Mouse (Mus musculus) heart, postnatal 14 days (tissue): ENCODE results near the gene Chmp6. TPM values are rescaled to one million over a fixed set of nuclear protein-coding genes. Genes with fewer than 3 reads are reported as not detected.

ENCODE experiments used
- DNase-seq, 2 experiments: peaks; one replicate each; pipeline ENCODE4 v3.0.0; 2021 to 2022
- intact Hi-C: fragments of 180-260 bp; cut with DNase I; formaldehyde crosslinking; loops from one replicate; pipeline ENCODE4 v1.15.1; 2025
- long read RNA-seq, 2 experiments: library from polyadenylated mRNA; stranded (forward); transcript quantifications; one replicate each; pipeline ENCODE4 v2.0.0; 2021
- total RNA-seq, 2 experiments: library from RNA; stranded (reverse); gene quantifications; 2 replicates each; pipeline ENCODE4 v1.2.3; 2021

Gene Chmp6
- 10 to 100 TPM; 28.2 to 30.3 TPM for total RNA-seq
- long read RNA-seq, experiment 1, transcript Chmp6-201 (8 exons, 1,557 nt): major isoform, 76 of 84 reads
- long read RNA-seq, experiment 1, partial matches to known transcripts: 3 of 84 reads
- long read RNA-seq, experiment 1, other reads (novel, unspliced or antisense): 5 of 84 reads
- long read RNA-seq, experiment 2, transcript Chmp6-201 (8 exons, 1,557 nt): major isoform, 61 of 64 reads
- long read RNA-seq, experiment 2, partial matches to known transcripts: 1 of 64 reads
- long read RNA-seq, experiment 2, other reads (novel, unspliced or antisense): 2 of 64 reads

DNA sequence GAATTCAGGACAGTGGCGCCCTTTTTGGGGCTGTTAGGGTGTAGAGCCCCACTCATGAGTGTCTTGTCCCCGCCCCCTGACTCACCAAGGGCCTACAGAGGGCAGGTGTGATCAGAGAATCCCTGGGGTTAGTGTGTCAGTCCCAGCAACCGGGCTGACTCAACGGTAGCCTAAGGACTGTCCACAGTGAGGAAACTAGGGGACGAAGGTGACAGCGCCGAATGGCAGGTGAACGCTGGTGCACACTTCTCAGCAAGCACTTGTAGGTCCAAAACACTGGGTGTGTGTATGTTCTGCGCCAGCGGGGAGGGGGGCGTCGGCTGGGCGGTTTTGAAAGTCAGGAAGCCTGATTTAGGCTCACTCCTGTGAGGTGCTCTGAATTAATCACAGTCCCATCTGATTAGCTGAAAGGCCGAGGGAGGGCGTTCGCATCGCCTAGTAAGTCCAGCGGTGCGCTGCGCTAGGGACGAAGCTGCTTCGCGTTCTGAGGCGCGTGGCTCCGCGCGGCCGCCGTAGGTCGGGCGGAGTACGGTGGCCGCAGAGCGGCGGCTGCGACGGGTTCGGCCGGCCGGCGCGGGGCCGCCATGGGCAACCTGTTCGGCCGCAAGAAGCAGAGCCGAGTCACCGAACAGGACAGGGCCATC, at the start of gene Chmp6:
Gene Chmp6, plus strand, starts transcription at position 151 of the 644 bp plus-strand sequence.
- DNase-seq: peak; percentile 94 to 97
- intact Hi-C loops: no loop called here

DNA sequence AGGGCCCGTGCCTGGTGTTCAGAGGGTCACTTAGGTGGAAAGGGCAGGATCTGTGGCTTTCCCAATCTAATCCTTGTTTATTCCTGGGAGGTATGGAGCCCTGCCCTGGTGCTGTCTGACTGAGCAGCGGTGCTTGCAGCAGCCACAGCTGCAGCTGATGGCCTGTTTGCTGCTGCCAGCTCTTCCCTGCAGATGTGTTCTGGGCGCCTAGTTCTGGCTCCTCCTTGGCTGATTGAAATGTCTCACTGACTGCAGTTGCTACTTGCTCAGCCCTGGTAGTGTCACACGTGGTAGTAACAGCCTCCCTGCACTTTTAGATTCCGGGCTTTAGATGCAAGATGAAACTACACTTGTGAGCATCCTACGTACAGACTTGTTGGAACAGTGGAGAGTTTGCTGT, 46.4 kb upstream of the Chmp6 start:
- no peak for DNase-seq
- intact Hi-C loops: no loop called here

DNA sequence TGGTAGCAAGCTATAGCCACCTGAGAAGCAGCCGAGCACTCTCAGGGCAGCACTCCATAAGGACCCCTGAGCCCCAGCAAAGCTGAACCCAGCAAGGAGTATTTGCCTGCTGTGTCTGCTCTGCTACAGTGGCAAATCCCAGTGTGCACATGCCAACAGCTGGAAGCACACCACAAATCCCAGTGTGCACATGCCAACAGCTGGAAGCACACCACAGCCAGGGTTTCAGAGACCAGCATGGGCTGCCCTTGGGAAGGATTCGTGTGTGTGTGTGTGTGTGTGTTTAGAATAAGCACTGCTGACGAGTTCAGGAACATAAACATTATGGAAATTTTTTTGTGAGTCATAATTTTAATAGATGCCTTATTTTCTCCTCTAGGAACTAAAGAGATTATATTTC, 45.1 kb upstream of the Chmp6 start:
- intact Hi-C loops: no loop called here
- no peak for DNase-seq

DNA sequence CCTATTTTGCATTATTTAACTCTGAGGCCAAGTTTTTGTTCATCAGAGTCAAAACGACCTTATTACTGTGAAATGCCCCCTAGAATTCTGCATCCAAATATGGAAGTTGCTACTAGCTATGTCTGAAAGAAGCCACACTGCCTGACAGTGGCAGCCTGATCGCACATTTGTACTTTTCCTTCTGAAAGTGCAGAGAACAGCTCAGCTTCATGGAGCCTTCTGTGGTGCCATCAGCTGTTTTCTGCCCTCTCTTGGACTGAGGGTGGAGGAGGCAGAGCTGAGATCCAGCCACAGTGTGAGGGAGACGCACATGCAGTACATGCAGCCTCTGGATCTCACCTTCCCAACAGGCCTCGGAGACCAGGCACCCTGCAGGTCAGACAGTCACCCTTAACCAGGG, 44.7 kb upstream of the Chmp6 start:
- no peak for DNase-seq
- intact Hi-C loops: no loop called here

DNA sequence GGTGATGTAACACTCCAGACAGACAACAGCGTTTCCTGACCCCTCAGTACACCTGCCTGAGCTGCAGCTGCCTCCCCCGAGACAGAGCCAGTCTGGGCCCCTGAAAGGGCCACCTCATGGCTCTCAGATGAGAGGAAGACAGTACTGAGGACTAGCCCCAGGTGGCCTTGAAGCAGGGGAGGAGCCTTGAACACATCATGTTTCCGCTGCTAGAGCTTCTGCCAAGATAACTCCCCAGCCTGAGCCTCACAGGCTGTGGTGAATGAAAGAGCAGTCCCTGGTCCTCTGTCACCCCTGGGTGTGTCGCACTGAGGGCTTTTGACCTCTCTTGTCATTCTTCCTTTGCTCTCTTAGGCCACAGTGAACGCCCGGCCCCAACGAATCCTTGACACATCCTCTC, 42.1 kb upstream of the Chmp6 start:
- intact Hi-C loops: no loop called here
- no peak for DNase-seq

DNA sequence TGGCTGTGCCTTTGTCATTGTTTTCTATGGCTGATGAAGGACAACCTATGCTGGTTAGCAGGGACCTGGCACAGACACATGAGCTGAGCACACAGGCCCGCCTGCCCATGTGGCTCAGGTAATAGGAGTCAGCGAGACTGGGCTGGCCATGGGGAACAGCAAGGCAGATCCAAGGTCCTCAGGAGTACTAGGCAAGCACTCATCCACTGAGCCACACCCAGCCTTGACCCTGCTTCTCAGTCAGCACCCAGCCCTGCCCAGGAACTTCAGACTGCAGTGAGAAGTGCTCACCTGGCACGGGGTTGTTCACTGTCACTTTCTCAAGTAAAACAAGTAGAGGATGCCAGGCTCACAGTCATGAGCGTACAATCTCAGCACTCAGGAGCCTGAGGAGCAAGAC, 39.6 kb upstream of the Chmp6 start:
- no peak for DNase-seq
- intact Hi-C loops: no loop called here

DNA sequence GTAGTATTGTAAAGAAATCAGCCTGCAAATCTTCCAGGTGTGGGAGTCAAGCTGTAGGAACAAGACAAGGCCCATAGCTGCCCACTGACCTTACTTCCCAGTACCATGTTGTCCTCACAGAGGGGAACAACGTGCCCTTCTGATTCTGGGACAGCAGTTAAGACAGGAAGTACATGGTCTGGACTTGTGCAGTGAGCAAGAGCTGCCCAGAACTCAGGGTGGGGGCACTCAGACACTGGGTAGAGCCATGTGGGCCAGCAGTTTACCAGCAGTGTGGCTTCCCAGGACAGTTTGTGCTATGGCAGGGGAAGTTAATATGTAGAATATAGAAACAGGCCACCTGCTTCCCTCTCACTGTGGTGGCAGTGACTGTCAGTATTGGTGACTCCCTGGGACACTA, 38.4 kb upstream of the Chmp6 start:
- intact Hi-C loops: no loop called here
- no peak for DNase-seq

DNA sequence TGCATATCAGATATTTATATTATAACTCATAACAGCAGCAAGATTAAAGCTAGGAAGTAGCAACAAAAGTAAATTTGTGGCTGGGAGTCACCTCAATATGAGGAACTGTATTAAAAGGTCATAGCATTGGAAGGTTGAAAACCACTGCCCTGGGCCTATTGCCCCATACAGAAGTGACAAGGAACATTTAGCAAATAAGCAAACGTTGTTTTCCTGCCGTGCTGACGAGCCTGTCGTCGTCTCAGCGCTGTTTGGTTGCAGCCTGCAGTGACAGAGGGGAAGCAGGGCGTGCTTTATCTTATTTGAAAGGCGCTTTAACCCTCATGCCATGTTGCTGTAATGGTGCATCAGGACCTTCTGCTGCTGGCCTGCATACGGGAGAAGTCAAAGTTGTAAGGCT, 37.6 kb upstream of the Chmp6 start:
- intact Hi-C loops: no loop called here
- no peak for DNase-seq

DNA sequence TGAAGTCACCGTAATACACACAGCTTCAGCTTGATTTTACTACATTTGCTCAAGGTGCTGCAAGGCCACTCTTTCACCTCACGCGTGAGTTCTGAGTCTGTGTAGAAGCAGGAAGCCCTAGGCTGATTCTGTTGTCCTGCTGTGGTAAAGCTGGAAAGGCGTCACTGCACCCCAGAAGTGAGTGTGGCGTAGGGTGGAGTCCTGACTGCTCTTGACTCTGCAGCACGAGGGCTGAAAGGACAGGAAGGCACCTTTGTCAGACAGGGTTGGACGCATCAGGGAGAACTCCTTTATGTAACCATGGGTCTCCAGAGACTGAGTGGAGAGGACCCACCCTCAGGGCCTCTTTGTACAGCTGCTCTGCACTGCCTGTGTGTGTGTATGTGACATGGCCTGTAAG, 36.1 kb upstream of the Chmp6 start:
- no peak for DNase-seq
- intact Hi-C loops: no loop called here

DNA sequence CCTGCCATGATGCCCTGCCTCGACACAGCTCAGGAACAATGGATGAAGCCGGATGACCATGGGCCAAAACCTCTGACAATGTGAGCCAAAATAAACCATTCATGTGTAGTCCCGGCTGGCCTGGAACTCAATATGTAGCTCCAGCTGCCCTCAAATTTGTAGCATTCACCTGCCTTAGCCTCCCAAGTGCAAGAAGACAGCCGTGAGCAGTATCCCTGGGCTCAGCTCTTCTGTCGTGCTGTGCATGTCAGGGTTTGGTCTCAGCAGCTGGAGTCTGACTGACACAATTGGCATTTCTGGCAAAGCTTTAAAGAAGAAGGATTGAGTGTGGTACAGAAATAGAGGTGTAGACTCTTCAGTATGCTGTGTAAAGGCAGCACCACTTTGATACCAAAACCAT, 33.7 kb upstream of the Chmp6 start:
- intact Hi-C loops: no loop called here
- no peak for DNase-seq

DNA sequence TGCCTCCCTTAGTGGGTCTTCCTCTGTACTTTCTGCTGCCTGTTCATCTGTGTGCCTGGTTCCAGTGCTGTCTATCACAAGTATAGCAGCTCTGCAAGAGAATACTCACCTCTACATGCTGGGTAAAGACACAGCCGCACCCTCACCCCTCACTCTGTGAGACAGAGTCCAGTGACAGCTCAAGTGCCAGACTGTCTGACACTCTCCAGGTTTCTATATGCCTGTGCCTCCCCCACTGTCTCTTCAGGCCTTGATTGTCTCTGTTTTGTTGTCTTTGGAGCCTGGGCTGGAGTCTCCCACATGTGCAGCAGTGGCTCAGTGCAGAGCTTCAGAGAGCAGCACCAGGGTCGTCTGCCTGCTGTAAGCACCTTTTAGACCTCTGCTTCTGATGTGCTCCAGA, 29.6 kb upstream of the Chmp6 start:
- intact Hi-C loops: no loop called here
- DNase-seq: no peak

DNA sequence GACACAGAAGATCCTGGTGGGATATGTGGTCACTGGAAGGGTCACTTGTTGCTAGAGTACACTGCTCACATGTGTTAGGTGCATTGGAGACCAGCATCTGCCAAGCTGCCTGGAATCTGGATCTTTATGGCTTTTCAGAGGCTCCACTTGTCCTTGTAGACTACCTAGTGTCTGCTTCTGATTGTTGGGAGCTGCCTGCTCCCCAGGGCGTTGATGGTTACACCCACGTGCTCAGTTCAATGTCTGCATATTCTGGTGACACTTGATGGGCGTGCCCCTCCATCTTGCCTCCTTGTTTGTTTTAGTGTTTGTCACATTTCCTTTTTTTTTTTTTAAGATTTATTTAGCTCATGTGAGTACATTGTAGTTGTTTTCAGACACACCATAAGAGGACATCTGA, 23.3 kb upstream of the Chmp6 start:
- intact Hi-C loops: no loop called here
- no peak for DNase-seq

DNA sequence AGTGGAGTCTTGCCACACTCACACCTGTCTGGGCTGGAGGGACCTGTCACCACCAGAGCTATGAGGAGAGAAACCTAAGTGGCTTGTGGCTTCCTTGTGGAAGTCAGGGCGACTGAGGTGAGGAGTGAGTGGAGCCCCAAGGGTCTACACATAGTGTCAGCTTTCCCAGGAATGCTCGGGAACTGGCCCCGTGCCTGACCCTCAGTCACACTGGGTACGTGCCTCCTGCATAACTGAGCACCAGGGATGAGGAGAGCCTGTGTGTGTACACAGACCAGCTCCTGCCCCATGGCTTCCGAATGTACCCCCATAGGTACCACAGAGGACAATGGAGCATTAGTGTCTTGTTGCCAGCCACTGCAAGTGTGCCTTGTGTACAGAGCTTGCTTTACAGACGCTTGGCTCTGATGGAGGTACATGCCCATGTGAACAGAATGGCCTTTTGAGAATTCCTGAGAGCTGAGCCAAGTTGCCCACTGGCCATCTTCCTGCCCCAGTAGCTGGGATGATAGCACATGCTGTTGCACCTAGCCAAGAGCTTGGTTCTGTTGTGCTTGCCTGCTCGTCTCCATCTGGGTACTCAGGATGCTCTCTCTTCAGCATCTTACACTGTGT, 21.5 kb upstream of the Chmp6 start:
- intact Hi-C loops: no loop called here
- DNase-seq: no peak

DNA sequence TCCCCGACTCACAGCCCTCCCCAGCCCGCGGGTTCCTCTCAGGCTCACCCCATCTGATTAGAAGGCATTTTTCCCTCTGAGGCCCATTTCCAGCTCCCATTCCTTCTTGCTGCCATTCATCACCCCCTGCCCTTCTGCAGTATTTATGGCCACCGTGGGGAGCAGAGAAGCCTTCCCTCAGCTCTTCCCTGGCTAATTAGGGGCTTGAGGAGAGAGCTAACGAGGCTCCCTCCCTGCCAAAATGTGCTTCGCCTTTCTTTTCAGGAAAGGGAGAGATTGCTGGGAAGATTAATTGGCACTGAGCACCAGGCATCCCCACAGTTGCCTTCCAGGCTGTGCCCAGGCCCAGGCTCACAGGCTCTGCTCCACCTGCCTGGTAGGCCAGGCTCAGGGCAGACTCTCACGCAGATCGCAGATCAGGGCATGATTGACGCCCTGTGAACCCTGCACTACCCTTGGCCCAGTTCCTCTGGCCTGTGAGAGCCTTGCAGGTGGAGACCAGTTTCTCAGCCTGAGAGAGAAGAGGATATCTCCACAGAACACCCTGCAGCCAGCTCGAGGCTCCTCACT, 19.5 kb upstream of the Chmp6 start:
- DNase-seq: no peak
- intact Hi-C loops: no loop called here

DNA sequence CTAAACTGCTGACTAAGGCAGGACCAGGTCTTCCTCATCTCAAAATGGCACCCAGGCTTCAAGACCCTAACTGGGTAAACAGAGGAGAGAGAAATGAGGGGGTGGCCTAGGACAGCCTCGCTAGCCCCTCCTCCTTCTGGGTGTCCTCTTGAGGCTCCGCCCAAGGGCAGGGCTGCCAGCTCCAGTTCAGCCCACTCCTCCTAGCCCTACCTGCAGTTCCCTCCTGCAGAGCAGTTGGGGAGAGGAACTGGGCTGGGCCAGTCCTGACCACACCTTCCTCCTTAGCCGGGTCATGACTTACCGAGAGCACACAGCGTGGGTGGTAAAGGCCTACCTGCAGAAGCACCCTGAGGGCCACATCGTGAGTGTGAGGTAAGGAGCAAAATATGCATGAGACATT, 18.6 kb upstream of the Chmp6 start:
- intact Hi-C loops: no loop called here

DNA sequence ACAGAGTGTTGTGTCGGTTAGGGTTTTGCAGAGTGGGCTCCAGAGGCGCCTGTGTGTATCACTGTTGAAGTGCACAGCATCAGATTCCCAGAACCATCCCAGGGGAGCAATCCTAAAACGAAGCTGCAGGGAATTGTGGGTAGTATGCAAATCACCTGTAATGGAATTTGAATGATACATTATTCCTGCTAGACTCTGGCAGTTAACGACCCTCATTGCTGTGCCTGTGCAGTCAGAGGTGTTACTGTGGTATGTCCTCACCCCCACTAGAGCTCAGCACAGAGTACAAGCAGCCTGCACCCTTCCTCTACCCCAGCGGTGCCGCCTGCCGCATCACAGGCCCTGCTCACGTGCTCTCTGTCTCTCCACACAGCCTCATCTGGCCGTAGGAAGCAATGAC, 16.2 kb upstream of the Chmp6 start:
- no peak for DNase-seq
- intact Hi-C loops: no loop called here

More for the DNA sequence above, 18.6 kb upstream of the Chmp6 start:
- DNase-seq: no peak

DNA sequence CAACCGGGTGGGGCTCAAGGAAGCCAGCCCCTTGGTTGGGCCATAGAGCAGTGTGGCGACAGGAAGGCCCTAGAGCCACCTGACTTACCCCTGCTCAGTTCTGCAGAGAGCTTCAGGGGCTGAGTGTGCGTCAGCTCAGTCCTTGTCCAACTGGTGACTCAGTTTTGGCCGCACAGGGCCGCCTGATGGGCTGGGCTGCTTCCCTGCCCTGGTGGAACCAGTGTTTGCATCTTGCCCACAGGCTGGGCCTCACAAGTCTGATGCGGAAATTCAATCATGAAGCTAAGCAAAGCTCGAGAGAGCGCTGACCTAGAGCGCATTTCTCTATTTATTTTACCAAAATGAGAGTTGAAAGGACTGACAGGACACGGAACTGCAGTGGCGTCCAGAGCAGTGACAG, 14.3 kb upstream of the Chmp6 start:
- DNase-seq: no peak
- intact Hi-C loops: no loop called here

DNA sequence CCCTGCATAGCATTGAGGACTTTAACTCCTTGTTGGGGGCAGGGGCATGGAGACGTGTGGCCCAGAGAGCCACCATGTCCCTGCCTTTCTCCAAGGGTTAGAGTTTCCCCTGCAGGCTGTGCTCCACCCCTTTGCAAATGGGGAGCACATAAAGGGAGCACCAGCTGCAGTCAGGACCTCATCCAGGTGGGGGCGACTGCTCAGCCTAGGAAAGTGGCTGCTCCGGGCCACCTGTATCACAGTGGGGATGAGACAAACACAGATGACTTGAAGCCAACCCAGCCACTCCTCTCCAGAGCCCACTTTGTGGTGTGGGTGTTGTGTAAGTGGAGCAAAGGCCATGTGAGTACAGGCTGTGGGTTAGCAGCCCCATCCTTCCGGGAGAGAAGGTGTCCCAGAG, 12.1 kb upstream of the Chmp6 start:
- DNase-seq: no peak
- intact Hi-C loops: no loop called here

DNA sequence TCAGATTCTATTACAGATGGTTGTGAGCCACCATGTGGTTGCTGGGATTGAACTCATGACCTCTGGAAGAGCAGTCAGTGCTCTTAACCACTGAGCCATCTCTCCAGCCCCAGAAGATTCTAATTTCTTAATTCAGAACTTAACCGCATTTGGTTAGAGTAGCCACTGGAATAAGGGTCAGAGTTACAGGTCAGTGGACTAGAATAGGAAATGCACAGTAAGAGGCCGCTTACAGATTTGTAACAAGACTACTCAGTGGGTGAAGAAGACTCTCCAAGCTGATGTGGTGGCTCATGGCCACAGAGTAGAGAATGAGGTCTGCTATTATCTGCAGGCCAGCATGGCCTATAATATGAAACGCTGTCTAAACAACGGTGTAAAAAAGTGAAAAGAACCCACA, 10.3 kb upstream of the Chmp6 start:
- intact Hi-C loops: no loop called here
- DNase-seq: no peak

DNA sequence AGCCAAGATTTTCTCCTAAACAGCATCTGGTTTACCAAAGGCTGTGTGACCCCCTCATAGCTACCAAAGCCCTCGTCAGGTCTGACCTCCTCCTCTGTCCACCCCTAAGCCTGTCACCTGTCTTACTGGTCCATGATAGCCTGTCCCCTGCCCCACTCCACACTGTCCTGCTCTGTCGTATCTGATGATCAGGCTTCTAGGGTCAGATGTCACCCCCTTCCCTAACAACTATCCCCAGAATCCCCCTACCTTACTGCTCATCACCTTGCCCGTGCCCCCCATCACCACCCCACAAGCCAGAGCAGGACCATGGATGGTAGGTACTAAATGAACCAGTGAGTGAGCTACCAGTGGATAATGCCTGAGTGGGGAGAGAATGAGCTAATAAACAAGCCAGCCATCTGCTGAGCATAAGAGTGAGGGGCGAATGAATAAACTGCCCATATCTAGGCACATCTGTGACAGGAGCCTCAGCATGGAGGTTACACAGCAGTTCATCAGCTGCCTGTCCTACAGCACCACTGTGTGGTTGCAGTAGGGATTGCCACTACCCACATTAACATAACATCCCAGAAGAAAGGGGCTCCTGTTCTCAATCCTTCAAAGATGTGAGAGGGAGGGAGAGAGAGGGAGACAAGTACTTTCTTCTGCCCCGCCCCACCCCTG, 8.5 kb upstream of the Chmp6 start:
- intact Hi-C loops: loop anchor here (1.0 kb wide), 1 partner anchor 401 kb away; no protein-coding TSS in a partner anchor

DNA sequence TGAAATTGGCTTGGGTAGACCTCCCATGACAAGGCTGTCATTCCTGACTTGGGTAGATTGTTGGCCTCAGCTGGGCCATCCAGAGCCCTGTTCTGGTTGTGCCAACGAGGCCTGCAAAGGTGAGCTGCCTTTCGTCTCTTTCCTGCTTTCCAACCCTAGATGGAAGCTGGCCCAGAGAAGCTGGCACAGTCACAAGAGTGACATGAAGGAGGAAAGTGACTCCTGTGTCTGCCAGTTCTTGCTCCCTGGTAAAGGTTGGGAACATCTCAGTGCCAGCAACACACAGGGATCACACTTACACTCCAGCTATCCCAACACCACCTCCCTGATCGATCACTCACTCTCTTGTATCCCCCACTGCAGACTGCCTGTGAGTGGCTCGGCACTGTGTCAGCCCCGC, 7.4 kb upstream of the Chmp6 start:
- DNase-seq: no peak
- intact Hi-C loops: loop anchor here (1.0 kb wide), 1 partner anchor 402 kb away; no protein-coding TSS in a partner anchor

More for the DNA sequence above, 8.5 kb upstream of the Chmp6 start:
- DNase-seq: peak; percentile 63 to 78
